Mouse (Mus musculus) heart, postnatal 0 days (tissue): Measurements from ENCODE around the gene Dnmbp.

Source experiments
- CTCF ChIP-seq: IDR thresholded peaks from 2 replicates; pipeline ENCODE4 v1.5.1; 2016; ENCODE audit warnings: antibody characterized with exemption, control low read depth, low read depth
- EP300 ChIP-seq: IDR thresholded peaks from 2 replicates; pipeline ENCODE4 v1.6.1; 2016; ENCODE audit warnings: antibody characterized with exemption, low read depth

DNA sequence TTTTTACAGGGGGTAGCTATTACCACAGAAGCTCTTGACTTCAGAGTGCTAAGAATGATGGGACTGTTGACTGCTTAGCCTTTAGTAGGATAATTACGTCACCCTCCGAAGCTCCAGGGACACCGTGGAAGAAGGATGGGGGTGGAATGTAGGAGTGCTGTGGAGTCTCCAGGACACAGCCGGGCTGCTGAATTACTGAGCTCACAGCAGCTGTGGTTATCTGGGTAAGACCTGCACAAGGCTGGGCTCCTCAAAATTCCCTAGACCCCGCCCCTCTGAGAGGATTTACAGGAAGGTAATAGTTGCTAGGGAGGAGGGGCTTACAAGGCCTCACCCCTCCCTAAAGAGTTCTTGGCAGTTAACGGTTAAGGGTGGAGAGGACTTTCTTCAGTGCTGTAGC, 36.7 kb upstream of the Dnmbp start:
- TF ChIP-seq EP300 (no peak), CTCF (no peak)
